Mouse (Mus musculus): ENCODE measurements around the gene Prkce. TPM values are rescaled to one million over a fixed set of nuclear protein-coding genes. Genes with fewer than 3 reads are reported as not detected.
A peak's percentile ranks its signal among the peaks of the same experiment; 100 is the strongest.

Gene Prkce
- polyA plus RNA-seq, 1 experiment from 2014 or later = 6.7 TPM

GRCm38 (mm10) chr17:86227389-86227788, 59.8 kb downstream of the Prkce start:
- WGBS = 82% methylated on average over 3 of the region's 3 CpGs
- no peak overlapping the region for H3K9ac ChIP-seq

GRCm38 (mm10) chr17:86228850-86229249, 61.3 kb downstream of the Prkce start:
- no peaks in the 10 kb centered on the region for H3K27me3 ChIP-seq
- no peak overlapping the region for H3K27ac ChIP-seq
- H3K4me2 ChIP-seq = no peak overlapping the region
- no peak overlapping the region for H3K9ac ChIP-seq
- no peaks in the 10 kb centered on the region for H3K36me3 ChIP-seq
- H3K4me3 ChIP-seq = no peak overlapping the region
- WGBS = 85% methylated on average over 8 of the region's 8 CpGs
- no peaks in the 10 kb centered on the region for H3K9me3 ChIP-seq
- no peak for ATAC-seq (ENCODE audit: borderline replicate concordance, extremely low read depth, low FRiP score, low TSS enrichment)
- H3K4me1 ChIP-seq = peaks cover 15% of the 10 kb centered on the region; the same call in 1 of the 2 replicates

More at GRCm38 (mm10) chr17:86227389-86227788, 59.8 kb downstream of the Prkce start:
- H3K36me3 ChIP-seq = no peaks in the 10 kb centered on the region
- no peak overlapping the region for H3K4me2 ChIP-seq
- H3K4me3 ChIP-seq = no peak overlapping the region
- H3K27me3 ChIP-seq = no peaks in the 10 kb centered on the region
- no peak for ATAC-seq (ENCODE audit: borderline replicate concordance, extremely low read depth, low FRiP score, low TSS enrichment)
- H3K9me3 ChIP-seq = no peaks in the 10 kb centered on the region
- H3K27ac ChIP-seq = no peak overlapping the region
- H3K4me1 ChIP-seq = peaks cover 15% of the 10 kb centered on the region; the same call in 1 of the 2 replicates

GRCm38 (mm10) chr17:86230141-86230633, 62.6 kb downstream of the Prkce start:
- H3K36me3 ChIP-seq = no peaks in the 10 kb centered on the region
- H3K4me3 ChIP-seq = no peak overlapping the region
- WGBS = 86% methylated on average over 16 of the region's 16 CpGs
- no peak overlapping the region for H3K4me2 ChIP-seq
- H3K27ac ChIP-seq = no peak overlapping the region
- no peaks in the 10 kb centered on the region for H3K9me3 ChIP-seq
- no peak overlapping the region for H3K9ac ChIP-seq
- H3K27me3 ChIP-seq = no peaks in the 10 kb centered on the region
- peaks cover 15% of the 10 kb centered on the region; the same call in 1 of the 2 replicates for H3K4me1 ChIP-seq
- ATAC-seq (ENCODE audit: borderline replicate concordance, extremely low read depth, low FRiP score, low TSS enrichment) = no peak

- WGBS = 67% methylated on average over 12 of the region's 12 CpGs
- no peak; the same call in 1 of the 2 replicates for ATAC-seq (ENCODE audit: borderline replicate concordance, extremely low read depth, low FRiP score, low TSS enrichment)
- no peak overlapping the region for H3K4me2 ChIP-seq
Measured at GRCm38 (mm10) chr17:86231741-86232179, 64.2 kb downstream of the Prkce start.

GRCm38 (mm10) chr17:86232248-86232647, 64.7 kb downstream of the Prkce start:
- Histone ChIP-seq H3K27ac (no peak overlapping the region), H3K4me2 (no peak overlapping the region), H3K27me3 (no peaks in the 10 kb centered on the region), H3K9me3 (no peaks in the 10 kb centered on the region), H3K36me3 (no peaks in the 10 kb centered on the region), H3K4me1 (peaks cover 19% of the 10 kb centered on the region), H3K4me3 (no peak overlapping the region), H3K9ac (no peak overlapping the region)
- no peak for ATAC-seq (ENCODE audit: borderline replicate concordance, extremely low read depth, low FRiP score, low TSS enrichment)
- WGBS = 86% methylated on average over 4 of the region's 4 CpGs

More at GRCm38 (mm10) chr17:86231741-86232179, 64.2 kb downstream of the Prkce start:
- H3K9ac ChIP-seq = no peak overlapping the region
- H3K27ac ChIP-seq = no peak overlapping the region
- H3K9me3 ChIP-seq = no peaks in the 10 kb centered on the region
- H3K4me3 ChIP-seq = no peak overlapping the region
- no peaks in the 10 kb centered on the region for H3K36me3 ChIP-seq
- H3K4me1 ChIP-seq = peaks cover 15% of the 10 kb centered on the region
- H3K27me3 ChIP-seq = no peaks in the 10 kb centered on the region

- Histone ChIP-seq H3K4me1 (peaks cover 19% of the 10 kb centered on the region), H3K27ac (no peak overlapping the region), H3K4me2 (no peak overlapping the region), H3K27me3 (no peaks in the 10 kb centered on the region), H3K9me3 (no peaks in the 10 kb centered on the region), H3K36me3 (no peaks in the 10 kb centered on the region), H3K9ac (no peak overlapping the region), H3K4me3 (no peak overlapping the region)
- WGBS = 80% methylated on average over 9 of the region's 9 CpGs
- no peak for ATAC-seq (ENCODE audit: borderline replicate concordance, extremely low read depth, low FRiP score, low TSS enrichment)
Measured at GRCm38 (mm10) chr17:86234587-86235150, 67.1 kb downstream of the Prkce start.

- no peak overlapping the region for H3K27ac ChIP-seq
- no peaks in the 10 kb centered on the region for H3K9me3 ChIP-seq
- 79% methylated on average over 10 of the region's 10 CpGs for WGBS
- H3K9ac ChIP-seq = no peak overlapping the region
- no peaks in the 10 kb centered on the region for H3K36me3 ChIP-seq
- ATAC-seq (ENCODE audit: borderline replicate concordance, extremely low read depth, low FRiP score, low TSS enrichment) = no peak
- H3K4me1 ChIP-seq = peaks cover 19% of the 10 kb centered on the region
- H3K4me2 ChIP-seq = no peak overlapping the region
- no peak overlapping the region for H3K4me3 ChIP-seq
- no peaks in the 10 kb centered on the region for H3K27me3 ChIP-seq
Measured at GRCm38 (mm10) chr17:86236026-86236712, 68.6 kb downstream of the Prkce start.

GRCm38 (mm10) chr17:86236861-86237763, 69.5 kb downstream of the Prkce start:
- Histone ChIP-seq H3K4me2 (no peak overlapping the region), H3K9ac (no peak overlapping the region), H3K4me1 (peaks cover 10% of the 10 kb centered on the region), H3K27ac (no peak overlapping the region), H3K36me3 (no peaks in the 10 kb centered on the region), H3K9me3 (no peaks in the 10 kb centered on the region), H3K4me3 (no peak overlapping the region), H3K27me3 (no peaks in the 10 kb centered on the region)
- 0 out of 2 replicates have a peak, but pooled peaks have one; percentile 35 for ATAC-seq (ENCODE audit: borderline replicate concordance, extremely low read depth, low FRiP score, low TSS enrichment)
- 80% methylated on average over 16 of the region's 16 CpGs for WGBS

- Histone ChIP-seq H3K9me3 (no peaks in the 10 kb centered on the region), H3K4me2 (no peak overlapping the region), H3K36me3 (no peaks in the 10 kb centered on the region), H3K9ac (no peak overlapping the region), H3K4me1 (no peaks in the 10 kb centered on the region; the same call in none of the 2 replicates), H3K4me3 (no peak overlapping the region), H3K27ac (no peak overlapping the region), H3K27me3 (no peaks in the 10 kb centered on the region)
- no peak for ATAC-seq (ENCODE audit: borderline replicate concordance, extremely low read depth, low FRiP score, low TSS enrichment)
- 57% methylated on average over 9 of the region's 9 CpGs for WGBS
Measured at GRCm38 (mm10) chr17:86242291-86242690, 74.7 kb downstream of the Prkce start.

- Histone ChIP-seq H3K4me2 (no peak overlapping the region), H3K4me3 (no peak overlapping the region), H3K9ac (no peak overlapping the region), H3K27ac (no peak overlapping the region), H3K27me3 (no peaks in the 10 kb centered on the region), H3K9me3 (no peaks in the 10 kb centered on the region), H3K4me1 (no peaks in the 10 kb centered on the region; the same call in none of the 2 replicates), H3K36me3 (no peaks in the 10 kb centered on the region)
- no peak for ATAC-seq (ENCODE audit: borderline replicate concordance, extremely low read depth, low FRiP score, low TSS enrichment)
- WGBS = 79% methylated on average over 16 of the region's 16 CpGs
Measured at GRCm38 (mm10) chr17:86243109-86243527, 75.5 kb downstream of the Prkce start.

- 94% methylated on average over 5 of the region's 5 CpGs for WGBS
Measured at GRCm38 (mm10) chr17:86244397-86244796, 76.8 kb downstream of the Prkce start.

More at GRCm38 (mm10) chr17:86244397-86244796, 76.8 kb downstream of the Prkce start:
- H3K4me2 ChIP-seq = no peak overlapping the region
- no peaks in the 10 kb centered on the region for H3K36me3 ChIP-seq
- H3K4me1 ChIP-seq = peaks cover 8% of the 10 kb centered on the region
- H3K27ac ChIP-seq = no peak overlapping the region
- no peaks in the 10 kb centered on the region for H3K27me3 ChIP-seq
- no peak for ATAC-seq (ENCODE audit: borderline replicate concordance, extremely low read depth, low FRiP score, low TSS enrichment)
- no peaks in the 10 kb centered on the region for H3K9me3 ChIP-seq
- no peak overlapping the region for H3K4me3 ChIP-seq
- no peak overlapping the region for H3K9ac ChIP-seq
